Mouse (Mus musculus) G1E (cell line): Measurements from ENCODE around the gene Tcap.

Source experiments
- CTCF ChIP-seq: IDR thresholded peaks from 2 replicates; pipeline ENCODE4 v1.5.1; 2012; ENCODE audit warnings: low read depth, low read length, inconsistent platforms, mixed read lengths
- GATA1 ChIP-seq: IDR thresholded peaks from 2 replicates; pipeline ENCODE4 v1.6.1; 2012; ENCODE audit warnings: borderline replicate concordance, low read length, inconsistent platforms, mixed read lengths

GRCm38 (mm10) chr11:98376756-98377155 lies 6.9 kb upstream of the Tcap start:
- no peak for TF ChIP-seq GATA1
- no peak for TF ChIP-seq CTCF
